Mouse (Mus musculus): ENCODE measurements around the gene H2-K1. TPM values are rescaled to one million over a fixed set of nuclear protein-coding genes. Genes with fewer than 3 reads are reported as not detected.

Gene H2-K1
- polyA plus RNA-seq, 1 experiment from 2014 or later = 27.1 TPM

- H3K27ac ChIP-seq = peak overlapping the region; percentile 29
- DNase-seq (ENCODE audit: low spot score) = peak; percentile 11
These were observed 22.1 kb downstream of the H2-K1 start for GRCm38 (mm10) chr17:33977861-33978557.

GRCm38 (mm10) chr17:33973572-33973971 is 26.6 kb downstream of the H2-K1 start:
- 71% methylated on average over 3 of the region's 3 CpGs for WGBS
- Histone ChIP-seq H3K4me1 (replicated peaks) (peaks cover 10% of the 10 kb centered on the region), H3K9me3 (0 out of 2 replicates have a peak, but pooled peaks cover 4% of the 10 kb centered on the region), H3K36me3 (no peaks in the 10 kb centered on the region), H3K4me3 (no peak overlapping the region), H3K27me3 (ENCODE audit: insufficient read depth, poor library complexity, severe bottlenecking) (peaks cover 35% of the 10 kb centered on the region), H3K27ac (no peak overlapping the region)
- DNase-seq (ENCODE audit: low spot score) = no peak

More at GRCm38 (mm10) chr17:33977861-33978557, 22.1 kb downstream of the H2-K1 start:
- 2% methylated on average over 57 of the region's 57 CpGs for WGBS
- H3K36me3 ChIP-seq = no peaks in the 10 kb centered on the region
- H3K9me3 ChIP-seq = no peaks in the 10 kb centered on the region
- H3K4me1 ChIP-seq (replicated peaks) = peaks cover 29% of the 10 kb centered on the region
- H3K4me3 ChIP-seq = peak overlapping the region; percentile 54
- H3K27me3 ChIP-seq (ENCODE audit: insufficient read depth, poor library complexity, severe bottlenecking) = peaks cover 58% of the 10 kb centered on the region

- peaks cover 26% of the 10 kb centered on the region for H3K27me3 ChIP-seq (ENCODE audit: insufficient read depth, poor library complexity, severe bottlenecking)
- no peak overlapping the region for H3K4me3 ChIP-seq
- peaks cover 5% of the 10 kb centered on the region for H3K4me1 ChIP-seq (replicated peaks)
- peak; percentile 38 for DNase-seq (ENCODE audit: low spot score)
- no peaks in the 10 kb centered on the region for H3K36me3 ChIP-seq
- H3K27ac ChIP-seq = no peak overlapping the region
- WGBS = 9% methylated on average over 1 of the region's 1 CpGs
- 0 out of 2 replicates have a peak, but pooled peaks cover 4% of the 10 kb centered on the region for H3K9me3 ChIP-seq
These were observed 27.5 kb downstream of the H2-K1 start for GRCm38 (mm10) chr17:33972691-33973090.

- H3K4me1 ChIP-seq (replicated peaks) = 0 out of 2 replicates have a peak, but pooled peaks cover 3% of the 10 kb centered on the region
- H3K27ac ChIP-seq = no peak overlapping the region
- DNase-seq (ENCODE audit: low spot score) = no peak
- H3K4me3 ChIP-seq = no peak overlapping the region
- H3K9me3 ChIP-seq = 0 out of 2 replicates have a peak, but pooled peaks cover 4% of the 10 kb centered on the region
- 73% methylated on average over 4 of the region's 4 CpGs for WGBS
- H3K27me3 ChIP-seq (ENCODE audit: insufficient read depth, poor library complexity, severe bottlenecking) = no peaks in the 10 kb centered on the region; the same call in 1 of the 2 replicates
- H3K36me3 ChIP-seq = peaks cover 22% of the 10 kb centered on the region
These were observed 30.8 kb downstream of the H2-K1 start for GRCm38 (mm10) chr17:33969394-33969793.

- Histone ChIP-seq H3K4me3 (no peak overlapping the region), H3K27ac (no peak overlapping the region), H3K4me1 (replicated peaks) (0 out of 2 replicates have a peak, but pooled peaks cover 3% of the 10 kb centered on the region), H3K36me3 (peaks cover 26% of the 10 kb centered on the region), H3K27me3 (ENCODE audit: insufficient read depth, poor library complexity, severe bottlenecking) (no peaks in the 10 kb centered on the region; the same call in 1 of the 2 replicates), H3K9me3 (0 out of 2 replicates have a peak, but pooled peaks cover 4% of the 10 kb centered on the region)
- 30% methylated on average over 5 of the region's 5 CpGs for WGBS
- no peak for DNase-seq (ENCODE audit: low spot score)
These were observed 31.2 kb downstream of the H2-K1 start for GRCm38 (mm10) chr17:33968927-33969326.

- 0 out of 2 replicates have a peak, but pooled peaks cover 3% of the 10 kb centered on the region for H3K4me1 ChIP-seq (replicated peaks)
- H3K27me3 ChIP-seq (ENCODE audit: insufficient read depth, poor library complexity, severe bottlenecking) = no peaks in the 10 kb centered on the region; the same call in 1 of the 2 replicates
- H3K36me3 ChIP-seq = peaks cover 30% of the 10 kb centered on the region
- no peak overlapping the region for H3K4me3 ChIP-seq
- H3K9me3 ChIP-seq = 0 out of 2 replicates have a peak, but pooled peaks cover 4% of the 10 kb centered on the region
- peak; percentile 88 for DNase-seq (ENCODE audit: low spot score)
- no peak overlapping the region for H3K27ac ChIP-seq
- WGBS = 4% methylated on average over 9 of the region's 9 CpGs
These were observed 31.7 kb downstream of the H2-K1 start for GRCm38 (mm10) chr17:33968489-33968888.

- no peak overlapping the region for H3K27ac ChIP-seq
- 86% methylated on average over 16 of the region's 16 CpGs for WGBS
- peaks cover 55% of the 10 kb centered on the region for H3K36me3 ChIP-seq
- no peaks in the 10 kb centered on the region; the same call in 1 of the 2 replicates for H3K27me3 ChIP-seq (ENCODE audit: insufficient read depth, poor library complexity, severe bottlenecking)
- no peak for DNase-seq (ENCODE audit: low spot score)
- H3K4me3 ChIP-seq = no peak overlapping the region
- H3K9me3 ChIP-seq = 0 out of 2 replicates have a peak, but pooled peaks cover 4% of the 10 kb centered on the region
- H3K4me1 ChIP-seq (replicated peaks) = 0 out of 2 replicates have a peak, but pooled peaks cover 3% of the 10 kb centered on the region
These were observed 34.1 kb downstream of the H2-K1 start for GRCm38 (mm10) chr17:33965846-33966550.

GRCm38 (mm10) chr17:33965082-33965845 is 34.9 kb downstream of the H2-K1 start:
- no peak for DNase-seq (ENCODE audit: low spot score)
- H3K9me3 ChIP-seq = 0 out of 2 replicates have a peak, but pooled peaks cover 4% of the 10 kb centered on the region
- H3K36me3 ChIP-seq = peaks cover 62% of the 10 kb centered on the region
- 95% methylated on average over 17 of the region's 17 CpGs for WGBS
- no peaks in the 10 kb centered on the region for H3K27me3 ChIP-seq (ENCODE audit: insufficient read depth, poor library complexity, severe bottlenecking)
- H3K4me1 ChIP-seq (replicated peaks) = 0 out of 2 replicates have a peak, but pooled peaks cover 3% of the 10 kb centered on the region
- H3K4me3 ChIP-seq = no peak overlapping the region
- no peak overlapping the region for H3K27ac ChIP-seq

GRCm38 (mm10) chr17:33962876-33963275 is 37.3 kb downstream of the H2-K1 start:
- Histone ChIP-seq H3K36me3 (peaks cover 85% of the 10 kb centered on the region), H3K27me3 (ENCODE audit: insufficient read depth, poor library complexity, severe bottlenecking) (no peaks in the 10 kb centered on the region), H3K4me3 (no peak overlapping the region), H3K9me3 (no peaks in the 10 kb centered on the region), H3K4me1 (replicated peaks) (no peaks in the 10 kb centered on the region), H3K27ac (no peak overlapping the region)
- WGBS = 91% methylated on average over 7 of the region's 7 CpGs
- no peak for DNase-seq (ENCODE audit: low spot score)

GRCm38 (mm10) chr17:33959948-33960347 is 40.2 kb downstream of the H2-K1 start:
- no peaks in the 10 kb centered on the region for H3K9me3 ChIP-seq
- H3K4me3 ChIP-seq = no peak overlapping the region
- no peak overlapping the region for H3K27ac ChIP-seq
- WGBS = 94% methylated on average over 15 of the region's 15 CpGs
- no peaks in the 10 kb centered on the region for H3K27me3 ChIP-seq (ENCODE audit: insufficient read depth, poor library complexity, severe bottlenecking)
- H3K4me1 ChIP-seq (replicated peaks) = peaks cover 10% of the 10 kb centered on the region
- H3K36me3 ChIP-seq = peaks cover 67% of the 10 kb centered on the region
- DNase-seq (ENCODE audit: low spot score) = no peak

GRCm38 (mm10) chr17:33959135-33959534 is 41.0 kb downstream of the H2-K1 start:
- no peaks in the 10 kb centered on the region for H3K9me3 ChIP-seq
- peaks cover 69% of the 10 kb centered on the region for H3K36me3 ChIP-seq
- no peak for DNase-seq (ENCODE audit: low spot score)
- H3K27me3 ChIP-seq (ENCODE audit: insufficient read depth, poor library complexity, severe bottlenecking) = no peaks in the 10 kb centered on the region
- no peak overlapping the region for H3K27ac ChIP-seq
- WGBS = 95% methylated on average over 13 of the region's 13 CpGs
- H3K4me3 ChIP-seq = no peak overlapping the region
- H3K4me1 ChIP-seq (replicated peaks) = peaks cover 17% of the 10 kb centered on the region

- Histone ChIP-seq H3K9me3 (no peaks in the 10 kb centered on the region), H3K36me3 (peaks cover 69% of the 10 kb centered on the region), H3K4me3 (no peak overlapping the region), H3K27ac (no peak overlapping the region), H3K4me1 (replicated peaks) (peaks cover 24% of the 10 kb centered on the region), H3K27me3 (ENCODE audit: insufficient read depth, poor library complexity, severe bottlenecking) (no peaks in the 10 kb centered on the region)
- no peak for DNase-seq (ENCODE audit: low spot score)
- WGBS = 96% methylated on average over 11 of the region's 11 CpGs
These were observed 41.7 kb downstream of the H2-K1 start for GRCm38 (mm10) chr17:33958451-33958850.

Measured in hindbrain, embryonic 10.5 days (tissue).